Mouse (Mus musculus) cerebellum, postnatal 4 days (tissue): ENCODE measurements at regions not wholly inside any gene's neighbourhood (a gene's known extent, or its start where the extent isn't known, plus 50 kb on each side); places are given as distances from the start of the nearest gene placed in this dataset.
A peak's percentile ranks its signal among the peaks of the same experiment; 100 is the strongest.
"Not testable (repeated sequence)": the region's sequence is repeated elsewhere in the genome, so short reads cannot be mapped to it uniquely, and the experiment has no call there.

Source experiments
- DNase-seq, 2 experiments: peaks; one replicate each; pipeline ENCODE4 v3.0.0; 2022; ENCODE audit warnings: low spot score in 2 of 2, mixed read lengths in 1 of 2

DNA sequence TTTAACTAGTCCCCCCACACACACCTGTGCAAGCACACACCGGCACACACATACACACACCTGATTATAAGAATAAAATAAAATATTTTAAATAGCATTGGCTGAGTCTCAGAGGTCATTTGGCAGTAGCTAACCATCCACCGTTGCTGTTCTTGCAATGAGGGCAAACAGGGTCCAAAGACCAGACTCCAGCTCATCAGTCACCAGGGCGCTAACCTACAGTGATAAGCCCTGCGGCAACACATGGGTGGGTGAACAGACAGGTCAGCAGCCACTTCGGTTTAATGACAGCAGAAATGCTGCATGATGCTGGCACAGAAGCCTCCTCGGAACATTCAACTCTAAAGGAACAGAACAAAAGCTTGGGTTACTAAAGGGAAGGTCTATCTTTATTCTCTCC, 54.9 kb downstream of the Tas2r134 start:
- no peak for DNase-seq

GRCm38 (mm10) chr2:51682745-51683144, 55.4 kb downstream of the Tas2r134 start:
- DNase-seq = no peak

DNA sequence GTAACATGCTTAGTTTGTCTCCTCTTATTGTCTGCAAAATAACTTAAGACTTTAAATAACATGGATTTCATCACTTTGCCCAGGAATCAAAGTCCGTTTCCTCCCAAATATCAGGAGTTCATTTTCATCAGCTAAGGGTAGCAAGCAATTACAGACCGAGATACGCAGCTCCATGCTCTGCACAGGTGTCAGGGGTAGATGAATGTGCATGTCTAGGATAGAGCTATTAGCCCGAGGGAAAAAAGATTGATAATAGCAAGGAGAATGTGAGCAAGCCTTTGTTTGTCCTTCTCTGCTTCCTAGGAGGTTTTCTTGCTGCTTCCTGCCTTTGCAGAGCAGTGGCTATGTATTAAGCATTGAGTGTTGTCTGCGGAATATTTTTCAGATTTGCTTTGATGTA, 77.8 kb downstream of the Tas2r134 start:
- DNase-seq = no peak

GRCm38 (mm10) chr2:51708701-51709100, 81.4 kb downstream of the Tas2r134 start:
- no peak for DNase-seq

- no peak for DNase-seq
Observed at GRCm38 (mm10) chr2:51712611-51713010, 85.3 kb downstream of the Tas2r134 start.

GRCm38 (mm10) chr2:51730805-51731204, 103.5 kb downstream of the Tas2r134 start:
- no peak for DNase-seq

- no peak for DNase-seq
Observed at GRCm38 (mm10) chr2:51731703-51732102, 104.4 kb downstream of the Tas2r134 start.

DNA sequence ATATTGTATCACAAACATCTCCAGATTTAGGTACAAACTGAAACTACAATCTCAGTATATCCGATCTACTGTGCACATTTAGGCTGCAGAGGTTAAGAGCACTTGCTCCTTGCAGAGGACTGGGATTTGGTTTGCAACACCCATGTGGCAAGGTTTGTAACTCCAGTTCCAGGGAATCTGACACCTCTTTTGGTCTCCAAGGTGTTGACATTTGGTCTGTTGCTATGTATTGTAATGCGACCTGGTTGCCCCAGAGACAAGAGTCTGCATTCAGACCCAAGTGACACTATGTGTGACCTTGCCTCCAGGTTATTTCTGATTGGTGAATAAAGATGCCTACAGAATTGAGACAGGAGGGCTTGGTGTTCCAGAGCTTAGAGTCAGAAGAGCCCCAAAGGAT, 105.0 kb downstream of the Tas2r134 start:
- no peak for DNase-seq

GRCm38 (mm10) chr2:51733218-51733617, 105.9 kb downstream of the Tas2r134 start:
- DNase-seq = no peak

DNA sequence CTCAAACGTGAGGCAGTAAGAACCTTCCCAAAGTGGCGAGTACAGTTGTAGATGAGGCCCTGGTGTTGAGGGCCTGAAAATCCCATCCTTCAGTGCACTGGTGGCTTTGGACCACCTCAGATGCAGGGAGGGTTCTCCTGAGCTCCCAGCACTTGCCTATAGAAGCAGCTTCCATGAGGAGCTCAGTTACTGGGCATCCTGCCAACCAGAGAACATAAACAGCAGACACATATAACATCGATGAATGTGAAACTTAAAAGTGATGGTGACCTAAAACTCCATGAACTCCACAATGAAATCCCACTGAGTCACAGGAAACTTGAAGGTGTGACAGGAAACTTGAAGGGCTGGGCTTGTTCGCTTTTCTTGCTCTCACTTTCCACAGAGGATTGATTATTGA, 109.1 kb downstream of the Tas2r134 start:
- no peak for DNase-seq

- no peak for DNase-seq
Observed at GRCm38 (mm10) chr2:51747675-51748319, 120.5 kb downstream of the Tas2r134 start.

DNA sequence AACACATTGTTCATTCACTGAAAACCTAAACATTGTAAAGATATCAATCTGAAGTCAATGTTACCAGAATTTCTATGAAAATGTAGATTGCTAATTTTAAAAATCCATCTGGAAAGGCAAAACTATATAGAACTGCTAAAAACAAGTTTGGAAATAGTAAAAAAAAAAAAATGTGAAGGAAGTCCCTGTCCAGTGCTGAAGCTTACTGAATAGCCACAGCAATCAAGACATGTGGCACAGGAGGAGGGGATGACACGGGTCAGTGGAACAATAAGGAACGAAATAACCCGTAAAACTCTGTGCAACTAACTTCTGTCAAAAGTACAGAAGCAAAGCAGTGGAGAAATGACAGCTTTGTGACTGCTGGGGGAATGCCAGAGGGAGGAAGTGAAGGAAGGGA, 121.9 kb downstream of the Tas2r134 start:
- no peak for DNase-seq

DNA sequence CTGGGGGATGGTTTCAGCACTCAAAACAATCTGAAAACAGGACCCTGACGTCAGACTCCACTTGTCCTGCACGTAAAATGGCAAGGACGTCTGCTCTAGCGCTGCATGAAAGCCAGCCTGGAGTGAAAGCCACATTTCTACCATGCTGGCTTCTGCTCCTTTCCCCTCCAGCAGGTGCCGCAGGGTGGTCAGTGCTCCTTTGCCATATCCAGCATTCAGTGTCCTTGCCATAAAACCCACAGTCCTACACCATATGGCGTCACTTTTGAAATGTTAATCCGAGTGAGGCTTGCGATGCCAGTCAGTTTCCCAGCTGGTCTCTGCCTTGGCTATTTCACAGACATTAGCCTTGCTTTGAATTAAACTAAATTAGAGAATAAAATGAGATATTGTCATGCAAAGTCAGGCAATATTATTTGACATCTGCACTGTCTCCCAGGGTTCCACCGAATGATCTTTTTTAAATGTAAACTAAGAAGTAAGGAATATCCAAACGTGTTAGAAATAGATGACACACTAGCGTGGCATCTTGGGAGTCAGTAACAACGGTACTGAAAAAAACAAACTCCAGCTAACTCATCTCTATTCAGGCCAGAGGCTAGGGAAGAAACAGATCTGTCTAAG, 125.7 kb downstream of the Tas2r134 start:
- DNase-seq = peak in 1 of 2 experiments; percentile 48

- DNase-seq = no peak
Observed at GRCm38 (mm10) chr2:51753565-51754031, 126.3 kb downstream of the Tas2r134 start.

DNA sequence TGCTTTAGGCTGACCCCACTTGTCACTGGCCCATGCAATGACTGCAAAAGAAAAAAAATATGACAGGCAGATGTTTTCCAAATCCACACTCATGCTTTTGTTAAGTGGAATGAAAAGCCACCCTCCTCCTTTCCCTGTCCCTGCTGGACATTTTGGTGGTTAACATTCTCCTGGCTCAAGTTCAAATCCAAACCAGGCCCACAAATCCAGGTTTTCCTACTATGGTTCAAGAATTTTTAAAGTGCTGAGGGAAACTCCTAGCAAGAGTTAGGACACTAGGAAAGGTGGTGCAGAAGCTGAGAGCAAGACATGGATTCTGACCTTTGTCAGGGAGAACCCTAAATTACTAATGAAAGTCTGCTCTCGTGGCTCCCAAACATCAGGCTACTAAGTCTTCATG, 130.1 kb downstream of the Tas2r134 start:
- no peak for DNase-seq

DNA sequence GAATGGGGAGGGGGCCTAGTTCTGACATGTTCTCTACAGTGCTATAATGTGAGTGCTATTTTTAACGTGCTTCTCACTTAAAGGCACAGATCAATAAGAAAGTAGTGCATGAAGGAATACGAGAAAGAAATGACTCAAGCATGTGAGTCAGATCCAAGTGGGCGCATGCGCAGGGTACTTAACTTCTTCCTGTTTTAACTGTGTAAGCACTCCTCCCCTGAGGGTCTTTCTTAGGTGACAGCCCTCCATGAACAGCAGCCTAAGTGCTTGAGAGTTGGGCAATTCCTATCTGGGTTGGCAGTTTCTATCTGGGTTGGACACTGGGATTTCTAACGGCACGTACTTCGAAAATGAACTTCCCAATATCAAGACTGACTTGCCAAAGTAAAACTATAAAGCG, 130.8 kb downstream of the Tas2r134 start:
- DNase-seq = no peak

- no peak for DNase-seq
Observed at GRCm38 (mm10) chr2:51762866-51763265, 135.6 kb downstream of the Tas2r134 start.

DNA sequence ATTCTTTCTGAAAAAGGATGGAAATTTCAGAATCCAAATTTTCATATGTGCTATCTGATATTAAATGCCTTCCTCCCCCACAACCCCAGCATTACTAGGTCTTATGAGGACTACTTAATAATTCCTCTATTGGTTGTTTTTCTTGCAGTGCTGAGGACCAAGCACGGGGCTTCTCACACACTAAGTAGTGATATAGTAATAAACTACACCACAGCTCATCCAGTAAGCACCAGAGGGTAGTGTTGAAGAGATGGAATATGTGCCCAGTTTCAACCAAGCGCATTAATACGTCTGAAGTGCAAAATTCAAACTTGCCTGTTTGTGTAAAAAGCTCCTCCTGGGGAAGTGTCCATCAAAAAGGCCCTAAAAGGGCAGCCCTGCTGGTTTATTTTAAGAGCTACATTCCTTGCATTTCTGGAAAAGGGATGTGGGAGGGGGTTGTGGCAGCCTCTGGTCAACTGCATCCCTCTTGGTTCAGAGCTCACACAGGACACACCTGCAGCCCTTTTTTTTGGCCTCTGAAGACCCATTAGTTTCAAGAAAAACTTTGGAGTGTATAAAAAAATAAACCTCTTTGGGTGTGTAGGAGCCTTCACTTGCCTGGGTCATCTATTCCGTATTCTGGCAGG, 140.3 kb downstream of the Tas2r134 start:
- DNase-seq = no peak

DNA sequence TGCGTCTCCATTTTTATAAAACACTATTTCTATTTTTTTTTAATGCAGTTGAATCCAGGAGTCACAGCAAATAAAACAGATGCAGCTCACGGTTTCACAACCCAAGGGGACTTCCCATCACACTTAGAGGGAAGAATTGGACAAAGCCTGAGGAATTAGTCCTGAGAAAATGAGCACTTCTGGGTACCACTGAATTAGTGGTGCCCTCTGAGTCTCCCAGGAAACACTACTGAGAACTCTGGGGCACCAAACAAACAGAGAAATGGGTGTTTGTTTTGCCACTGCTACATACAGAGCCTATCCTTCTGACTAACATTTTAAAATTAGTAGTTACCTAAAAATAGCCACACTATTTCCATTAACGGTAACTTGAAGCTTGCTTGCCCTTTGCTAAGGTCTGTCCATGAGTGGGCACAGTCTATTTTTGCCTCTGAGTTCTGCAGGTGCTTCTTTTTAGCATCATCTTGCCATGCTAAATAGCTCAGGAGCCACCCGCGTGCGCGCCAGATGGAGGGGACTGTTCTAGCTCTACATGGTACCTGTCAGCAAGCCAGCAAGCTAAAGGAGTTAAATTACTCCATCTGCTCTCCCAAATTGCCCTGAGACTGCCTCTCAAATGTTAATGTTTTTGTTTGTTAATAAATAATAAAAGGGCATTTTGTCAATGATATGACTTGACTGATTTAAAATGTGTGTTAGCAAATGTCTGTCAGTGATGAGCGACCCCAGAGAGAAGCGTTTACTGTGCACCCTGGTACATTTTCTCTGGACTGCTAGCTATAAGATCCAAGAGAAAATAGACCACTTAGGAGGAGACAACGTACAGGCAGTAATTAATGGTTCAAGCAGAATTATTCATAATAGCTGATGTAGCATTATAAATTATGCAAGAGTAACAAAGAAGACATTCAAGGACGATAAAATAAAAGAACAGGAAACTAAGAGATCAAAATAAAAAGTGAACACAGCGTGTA, 141.3 kb downstream of the Tas2r134 start:
- DNase-seq = peak; percentile 38 to 78

DNA sequence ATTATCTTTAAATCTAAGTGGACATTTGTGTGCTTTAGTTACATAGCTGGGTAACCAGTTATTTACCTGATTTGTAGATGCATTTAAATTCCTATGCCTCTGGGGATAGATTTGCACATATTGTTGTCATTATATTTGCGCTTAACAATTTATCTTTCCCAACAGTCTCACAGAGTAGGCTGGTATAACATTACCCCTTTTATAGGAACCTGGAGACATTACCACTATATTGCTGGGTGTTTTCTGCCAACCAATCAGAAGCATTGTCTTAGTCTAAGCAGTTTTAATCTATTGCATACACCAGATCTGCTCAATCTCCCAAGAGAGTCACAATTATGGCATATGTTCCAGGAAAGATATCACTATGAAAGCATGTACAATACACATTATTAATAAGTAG, 149.8 kb downstream of the Rbm43 start:
- no peak for DNase-seq

DNA sequence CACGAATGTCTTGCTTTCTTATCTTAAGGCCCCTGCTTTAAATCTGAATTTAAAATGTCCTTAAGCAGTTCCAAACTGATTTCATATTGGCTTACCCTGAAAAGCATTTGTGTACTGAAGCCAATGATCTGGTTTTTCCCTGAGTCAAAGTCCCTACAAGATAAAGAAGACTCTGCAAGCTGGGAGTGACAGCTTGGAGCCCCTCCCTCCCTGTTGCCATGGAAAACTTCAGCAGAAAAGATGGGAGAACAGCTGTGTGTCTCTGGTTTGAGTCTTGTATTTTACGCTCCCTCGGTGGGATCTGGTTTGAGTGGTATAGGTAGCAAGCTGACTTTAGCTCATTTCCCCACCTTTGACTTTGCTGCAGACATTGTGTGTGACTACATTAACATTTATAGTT, 146.1 kb downstream of the Rbm43 start:
- no peak for DNase-seq

- not testable (repeated sequence) for DNase-seq
Observed at GRCm38 (mm10) chr2:51793291-51793690, 141.7 kb downstream of the Rbm43 start.
